Mouse (Mus musculus) MEL (cell line): ENCODE data around the gene Sgpl1. TPM values are rescaled to one million over a fixed set of nuclear protein-coding genes. Genes with fewer than 3 reads are reported as not detected.
"Not testable (repeated sequence)": the region's sequence is repeated elsewhere in the genome, so short reads cannot be mapped to it uniquely, and the experiment has no call there.

ENCODE experiments used
- DNase-seq: peaks from one replicate; pipeline ENCODE4 v3.0.0; 2011; ENCODE audit warnings: low read depth, low spot score
- H3K27ac ChIP-seq: 2 replicates; pipeline ENCODE4 v1.5.1; 2012; ENCODE audit warnings: low read depth, mild to moderate bottlenecking, control low read depth, low read length, moderate library complexity; ENCODE audit not compliant: control insufficient read depth
- H3K27me3 ChIP-seq, 2 experiments: fragments of 150-350 bp in 1 of 2; sonication (generic) in 1 of 2; 2 replicates each; pipeline ENCODE4 v1.6.1; 2012; ENCODE audit warnings: low read length in 2 of 2, mild to moderate bottlenecking in 2 of 2, improper control_type of control experiment in 1 of 2, moderate library complexity in 1 of 2; ENCODE audit not compliant: insufficient read depth in 2 of 2, control insufficient read depth in 1 of 2
- H3K36me3 ChIP-seq, 2 experiments: 2 replicates each; pipeline ENCODE4 v1.6.1; 2012 to 2014; ENCODE audit warnings: low read length in 2 of 2, improper control_type of control experiment in 1 of 2, inconsistent platforms in 1 of 2, mild to moderate bottlenecking in 1 of 2; ENCODE audit not compliant: insufficient read depth in 2 of 2, control insufficient read depth in 1 of 2
- H3K4me1 ChIP-seq, 2 experiments: fragments of 150-350 bp in 1 of 2; sonication (generic) in 1 of 2; 2 replicates each; pipeline ENCODE4 v1.6.1; 2012; ENCODE audit warnings: low read length in 2 of 2, improper control_type of control experiment in 1 of 2, mild to moderate bottlenecking in 1 of 2; ENCODE audit not compliant: insufficient read depth in 2 of 2, control insufficient read depth in 1 of 2
- H3K4me3 ChIP-seq, 2 experiments: fragments of 150-350 bp in 1 of 2; sonication (generic) in 1 of 2; 2 replicates each; pipeline ENCODE4 v1.5.1; 2012; ENCODE audit warnings: low read depth in 2 of 2, low read length in 2 of 2, mild to moderate bottlenecking in 2 of 2, moderate library complexity in 2 of 2, control low read depth in 1 of 2, improper control_type of control experiment in 1 of 2; ENCODE audit not compliant: control insufficient read depth in 1 of 2, insufficient read depth in 1 of 2
- H3K79me2 ChIP-seq: 2 replicates; pipeline ENCODE4 v1.6.1; 2012; ENCODE audit warnings: mild to moderate bottlenecking, low read length, moderate library complexity; ENCODE audit not compliant: control insufficient read depth, poor library complexity, insufficient read depth
- H3K9ac ChIP-seq: 2 replicates; pipeline ENCODE4 v1.6.1; 2012; ENCODE audit warnings: low read depth, mild to moderate bottlenecking, control low read depth, low read length, moderate library complexity; ENCODE audit not compliant: control insufficient read depth, poor library complexity, severe bottlenecking
- H3K9me3 ChIP-seq: fragments of 150-350 bp; sonication (generic); replicated peaks from 2 replicates; pipeline ENCODE4 v1.6.1; 2012; ENCODE audit warnings: mild to moderate bottlenecking, low read length, improper control_type of control experiment, moderate library complexity; ENCODE audit not compliant: insufficient read depth
- BHLHE40 ChIP-seq: IDR thresholded peaks from 2 replicates; pipeline ENCODE4 v1.6.1; 2012; ENCODE audit warnings: low read depth, mild to moderate bottlenecking, inconsistent platforms, low read length, improper control_type of control experiment, borderline replicate concordance
- CHD1 ChIP-seq: IDR thresholded peaks from 2 replicates; pipeline ENCODE4 v1.6.1; 2012; ENCODE audit warnings: low read depth, mild to moderate bottlenecking, inconsistent platforms, low read length, improper control_type of control experiment
- CTCF ChIP-seq, 3 experiments: IDR thresholded peaks in 2 of 3; conservative IDR thresholded peaks in 1 of 3; 2 replicates each; pipeline ENCODE4 v1.5.1; 2011 to 2012; ENCODE audit warnings: low read length in 3 of 3, low read depth in 2 of 3, mild to moderate bottlenecking in 2 of 3, improper control_type of control experiment in 1 of 3, inconsistent platforms in 1 of 3, mixed read lengths in 1 of 3, moderate library complexity in 1 of 3; ENCODE audit not compliant: control insufficient read depth in 1 of 3, insufficient read depth in 1 of 3, poor library complexity in 1 of 3, severe bottlenecking in 1 of 3
- E2F4 ChIP-seq: IDR thresholded peaks from 2 replicates; pipeline ENCODE4 v1.6.1; 2011; ENCODE audit warnings: low read depth, low read length, improper control_type of control experiment, borderline replicate concordance
- EP300 ChIP-seq, 2 experiments: IDR thresholded peaks; 2 replicates each; pipeline ENCODE4 v1.6.1; 2011; ENCODE audit warnings: improper control_type of control experiment in 2 of 2, low read length in 2 of 2, low read depth in 1 of 2, mild to moderate bottlenecking in 1 of 2
- ETS1 ChIP-seq: IDR thresholded peaks from 2 replicates; pipeline ENCODE4 v1.6.1; 2012; ENCODE audit warnings: low read depth, mild to moderate bottlenecking, inconsistent platforms, low read length, improper control_type of control experiment, moderate library complexity
- GATA1 ChIP-seq: IDR thresholded peaks from 2 replicates; pipeline ENCODE4 v1.6.1; 2011; ENCODE audit warnings: low read depth, low read length, improper control_type of control experiment
- JUND ChIP-seq: IDR thresholded peaks from 2 replicates; pipeline ENCODE4 v1.6.1; 2011; ENCODE audit warnings: low read depth, mild to moderate bottlenecking, improper control_type of control experiment, low read length
- KAT2A ChIP-seq: conservative IDR thresholded peaks from 2 replicates; pipeline ENCODE4 v1.6.1; 2012; ENCODE audit warnings: low read depth, low read length, improper control_type of control experiment, inconsistent platforms
- MAFK ChIP-seq: IDR thresholded peaks from 2 replicates; pipeline ENCODE4 v1.6.1; 2011; ENCODE audit warnings: low read depth, mild to moderate bottlenecking, low read length, improper control_type of control experiment, borderline replicate concordance
- MAX ChIP-seq: IDR thresholded peaks from 2 replicates; pipeline ENCODE4 v1.6.1; 2011; ENCODE audit warnings: low read length, improper control_type of control experiment
- MAZ ChIP-seq: IDR thresholded peaks from 2 replicates; pipeline ENCODE4 v1.6.1; 2012; ENCODE audit warnings: low read depth, mild to moderate bottlenecking, inconsistent platforms, low read length, improper control_type of control experiment
- MYB ChIP-seq: IDR thresholded peaks from 2 replicates; pipeline ENCODE4 v1.6.1; 2011; ENCODE audit warnings: mild to moderate bottlenecking, low read depth, low read length, improper control_type of control experiment
- MYC ChIP-seq: IDR thresholded peaks from 2 replicates; pipeline ENCODE4 v1.6.1; 2011; ENCODE audit warnings: low read depth, mild to moderate bottlenecking, low read length, improper control_type of control experiment, moderate library complexity
- NELFE ChIP-seq: IDR thresholded peaks from 2 replicates; pipeline ENCODE4 v1.6.1; 2011; ENCODE audit warnings: low read depth, low read length, improper control_type of control experiment
- POLR2AphosphoS5 ChIP-seq: IDR thresholded peaks from 2 replicates; pipeline ENCODE4 v1.6.1; 2012; ENCODE audit warnings: low read depth, borderline replicate concordance, mild to moderate bottlenecking, inconsistent platforms, low read length, moderate library complexity, mixed read lengths
- RCOR1 ChIP-seq: IDR thresholded peaks from 2 replicates; pipeline ENCODE4 v1.6.1; 2012; ENCODE audit warnings: low read depth, mild to moderate bottlenecking, inconsistent platforms, low read length, improper control_type of control experiment
- SIN3A ChIP-seq: IDR thresholded peaks from 2 replicates; pipeline ENCODE4 v1.6.1; 2012; ENCODE audit warnings: low read length, improper control_type of control experiment, inconsistent platforms
- SMC3 ChIP-seq: IDR thresholded peaks from 2 replicates; pipeline ENCODE4 v1.6.1; 2011; ENCODE audit warnings: low read depth, low read length, improper control_type of control experiment
- TAL1 ChIP-seq: IDR thresholded peaks from 2 replicates; pipeline ENCODE4 v1.6.1; 2012; ENCODE audit warnings: mild to moderate bottlenecking, inconsistent platforms, low read length, moderate library complexity, mixed read lengths
- TBP ChIP-seq: IDR thresholded peaks from 2 replicates; pipeline ENCODE4 v1.8.0; 2011; ENCODE audit warnings: low read depth, low read length, improper control_type of control experiment
- TCF12 ChIP-seq: IDR thresholded peaks from 2 replicates; pipeline ENCODE4 v1.6.1; 2014; ENCODE audit warnings: low read depth, mild to moderate bottlenecking, inconsistent platforms, low read length, improper control_type of control experiment, moderate library complexity
- UBTF ChIP-seq: IDR thresholded peaks from 2 replicates; pipeline ENCODE4 v1.6.1; 2012; ENCODE audit warnings: low read depth, mild to moderate bottlenecking, inconsistent platforms, low read length, improper control_type of control experiment, moderate library complexity, borderline replicate concordance; ENCODE audit not compliant: insufficient read depth
- USF1 ChIP-seq: IDR thresholded peaks from 2 replicates; pipeline ENCODE4 v1.6.1; 2014; ENCODE audit warnings: low read depth, mild to moderate bottlenecking, inconsistent platforms, low read length, improper control_type of control experiment, moderate library complexity
- USF2 ChIP-seq, 2 experiments: IDR thresholded peaks; 2 replicates each; pipeline ENCODE4 v1.6.1; 2011 to 2012; ENCODE audit warnings: improper control_type of control experiment in 2 of 2, low read length in 2 of 2, borderline replicate concordance in 1 of 2, inconsistent platforms in 1 of 2, low read depth in 1 of 2, mild to moderate bottlenecking in 1 of 2; ENCODE audit not compliant: insufficient read depth in 1 of 2
- ZNF384 ChIP-seq: IDR thresholded peaks from 2 replicates; pipeline ENCODE4 v1.6.1; 2012; ENCODE audit warnings: low read depth, mild to moderate bottlenecking, inconsistent platforms, low read length, improper control_type of control experiment
- polyA plus RNA-seq, 2 experiments: library from polyadenylated mRNA; stranded (reverse) in 1 of 2; unstranded in 1 of 2; fragments of >175 nt in 1 of 2; fragments of >200 nt in 1 of 2; gene quantifications; 2 replicates each; pipeline versions ENCODE4 v1.2.1 to v1.2.4; 2012; ENCODE audit warnings: low replicate concordance in 2 of 2, low read depth in 1 of 2; ENCODE audit not compliant: insufficient read length in 2 of 2, insufficient read depth in 1 of 2, missing spikeins in 1 of 2
- total RNA-seq: library from RNA; depleted of rRNA; stranded (reverse); fragments of 300-350 nt; gene quantifications from 2 replicates; pipeline ENCODE4 v1.2.3, GENCODE M21; 2012

Sgpl1 gene
- total and polyA plus RNA-seq, 3 experiments = 8.7 to 11.7 TPM; not detected in 1

- Histone ChIP-seq H3K9ac (no peak overlapping the region), H3K27me3 (no peaks in the 10 kb centered on the region), H3K36me3 (peaks cover 0 to 33% of the 10 kb centered on the region in 2 experiments; a peak in 2 of 4 replicates), H3K4me3 (no peak overlapping the region), H3K9me3 (no peaks in the 10 kb centered on the region), H3K4me1 (peaks cover 7 to 12% of the 10 kb centered on the region in 2 experiments), H3K79me2 (no peaks in the 10 kb centered on the region), H3K27ac (peak overlapping the region; percentile 72)
- TF ChIP-seq MAZ (no peak), TAL1 (peak; percentile 35; the same call in 1 of the 2 replicates), POLR2AphosphoS5 (no peak), ETS1 (no peak), KAT2A (no peak), TBP (no peak), CTCF (IDR thresholded peaks at IDR 0.05 in 2 of 3, conservative IDR thresholded peaks at IDR 0.05 in 1 of 3; ENCODE audit: control insufficient read depth in 1 of 3, insufficient read depth in 1 of 3, low read depth in 2 of 3, low read length in 3 of 3, poor library complexity in 1 of 3, severe bottlenecking in 1 of 3) (no peak), SMC3 (no peak), EP300 (IDR thresholded peaks at IDR 0.05; ENCODE audit: low read depth in 1 of 2, low read length in 2 of 2) (peak; percentile 82 to 89), JUND (no peak), NELFE (no peak), BHLHE40 (no peak), USF2 (IDR thresholded peaks at IDR 0.05; ENCODE audit: borderline replicate concordance in 1 of 2, insufficient read depth in 1 of 2, low read depth in 1 of 2, low read length in 2 of 2) (no peak), MAX (no peak), CHD1 (no peak), MYC (no peak), E2F4 (no peak), TCF12 (peak; percentile 78), USF1 (no peak), MYB (no peak), SIN3A (0 out of 2 replicates have a peak, but pooled peaks have one; percentile 33), MAFK (no peak), RCOR1 (peak; percentile 60), UBTF (no peak), ZNF384 (peak; percentile 60), GATA1 (peak; percentile 80)
- peak; percentile 63 for DNase-seq
These were observed 24.1 kb downstream of the Sgpl1 start for GRCm38 (mm10) chr10:61123276-61123913.

GRCm38 (mm10) chr10:61121732-61122131 lies 25.8 kb downstream of the Sgpl1 start:
- H3K9me3 ChIP-seq, H3K79me2 ChIP-seq, H3K4me3 ChIP-seq, H3K9ac ChIP-seq, H3K27ac ChIP-seq, H3K27me3 ChIP-seq, DNase-seq: not testable (repeated sequence)
- peaks cover 0 to 36% of the 10 kb centered on the region in 2 experiments; a peak in 2 of 4 replicates for H3K36me3 ChIP-seq
- H3K4me1 ChIP-seq = peaks cover 7 to 12% of the 10 kb centered on the region in 2 experiments
